Mouse (Mus musculus): ENCODE data around the gene Arl2. TPM values are rescaled to one million over a fixed set of nuclear protein-coding genes. Genes with fewer than 3 reads are reported as not detected.

Arl2 gene
- polyA plus RNA-seq, 1 experiment from 2014 or later = 73.4 TPM

Other genes starting within 250 kb of the Arl2 start
- gene Tigd3, start 247.4 kb downstream of the Arl2 start, polyA plus RNA-seq (2014; fragmentation: Nextera tagmentation; extraction: Ambion mirVana) = 3.9 and 4.2 TPM in 2 replicates
- gene Dpf2, start 228.5 kb downstream of the Arl2 start, polyA plus RNA-seq (2014; fragmentation: Nextera tagmentation; extraction: Ambion mirVana) = 119 and 127 TPM in 2 replicates
- 5.1 TPM in 2 replicates for gene Cdc42ep2, start 216.7 kb downstream of the Arl2 start, polyA plus RNA-seq (2014; fragmentation: Nextera tagmentation; extraction: Ambion mirVana)
- gene Pola2, start 177.3 kb downstream of the Arl2 start, polyA plus RNA-seq (2014; fragmentation: Nextera tagmentation; extraction: Ambion mirVana) = 129 and 131 TPM in 2 replicates
- gene Slc22a20, start 155.4 kb downstream of the Arl2 start, polyA plus RNA-seq (2014; fragmentation: Nextera tagmentation; extraction: Ambion mirVana) = not detected in 2 replicates
- gene Capn1, start 125.7 kb downstream of the Arl2 start, polyA plus RNA-seq (2014; fragmentation: Nextera tagmentation; extraction: Ambion mirVana) = 25.2 and 25.8 TPM in 2 replicates
- 30.7 and 33.7 TPM in 2 replicates for gene Syvn1, start 95.0 kb downstream of the Arl2 start, polyA plus RNA-seq (2014; fragmentation: Nextera tagmentation; extraction: Ambion mirVana)
- gene Mrpl49, start 83.8 kb downstream of the Arl2 start, polyA plus RNA-seq (2014; fragmentation: Nextera tagmentation; extraction: Ambion mirVana) = 84.5 and 93.9 TPM in 2 replicates
- 1,022 and 1,135 TPM in 2 replicates for gene Fau, start 83.7 kb downstream of the Arl2 start, polyA plus RNA-seq (2014; fragmentation: Nextera tagmentation; extraction: Ambion mirVana)
- 38.7 and 42.3 TPM in 2 replicates for gene Znhit2, start 80.4 kb downstream of the Arl2 start, polyA plus RNA-seq (2014; fragmentation: Nextera tagmentation; extraction: Ambion mirVana)
- 28.6 and 30.8 TPM in 2 replicates for gene Tm7sf2, start 73.2 kb downstream of the Arl2 start, polyA plus RNA-seq (2014; fragmentation: Nextera tagmentation; extraction: Ambion mirVana)
- gene Vps51, start 64.3 kb downstream of the Arl2 start, polyA plus RNA-seq (2014; fragmentation: Nextera tagmentation; extraction: Ambion mirVana) = 54.8 and 57.1 TPM in 2 replicates
- not detected in 2 replicates for gene Tmem262, start 61.5 kb downstream of the Arl2 start, polyA plus RNA-seq (2014; fragmentation: Nextera tagmentation; extraction: Ambion mirVana)
- gene Gm28374, start 59.3 kb downstream of the Arl2 start, polyA plus RNA-seq (2014; fragmentation: Nextera tagmentation; extraction: Ambion mirVana) = 0.75 and 2.2 TPM in 2 replicates
- 50.4 and 52.3 TPM in 2 replicates for gene Zfpl1, start 56.6 kb downstream of the Arl2 start, polyA plus RNA-seq (2014; fragmentation: Nextera tagmentation; extraction: Ambion mirVana)
- 50.8 and 55.3 TPM in 2 replicates for gene Cdca5, start 56.6 kb downstream of the Arl2 start, polyA plus RNA-seq (2014; fragmentation: Nextera tagmentation; extraction: Ambion mirVana)
- gene AC131692.1, start 47.1 kb downstream of the Arl2 start, polyA plus RNA-seq (2014; fragmentation: Nextera tagmentation; extraction: Ambion mirVana) = 0.43 and 0.51 TPM in 2 replicates
- gene Naaladl1, start 35.8 kb downstream of the Arl2 start, polyA plus RNA-seq (2014; fragmentation: Nextera tagmentation; extraction: Ambion mirVana) = 2.0 and 2.4 TPM in 2 replicates
- gene Sac3d1, start 22.9 kb downstream of the Arl2 start, polyA plus RNA-seq (2014; fragmentation: Nextera tagmentation; extraction: Ambion mirVana) = 56.1 and 60.8 TPM in 2 replicates
- 34.6 and 35.1 TPM in 2 replicates for gene Snx15, start 13.2 kb downstream of the Arl2 start, polyA plus RNA-seq (2014; fragmentation: Nextera tagmentation; extraction: Ambion mirVana)
- gene Batf2, start 565 bp downstream of the Arl2 start, polyA plus RNA-seq (2014; fragmentation: Nextera tagmentation; extraction: Ambion mirVana) = 0.15 TPM in 1 of 2 replicates, not detected in the other
- gene Majin, start 42.8 kb upstream of the Arl2 start, polyA plus RNA-seq (2014; fragmentation: Nextera tagmentation; extraction: Ambion mirVana) = not detected in 2 replicates
- gene Gpha2, start 84.8 kb upstream of the Arl2 start, polyA plus RNA-seq (2014; fragmentation: Nextera tagmentation; extraction: Ambion mirVana) = 0.70 TPM in 1 of 2 replicates, not detected in the other
- 10.5 and 12.0 TPM in 2 replicates for gene Ppp2r5b, start 94.3 kb upstream of the Arl2 start, polyA plus RNA-seq (2014; fragmentation: Nextera tagmentation; extraction: Ambion mirVana)
- 10.4 and 13.5 TPM in 2 replicates for gene Atg2a, start 100.1 kb upstream of the Arl2 start, polyA plus RNA-seq (2014; fragmentation: Nextera tagmentation; extraction: Ambion mirVana)
- gene Ehd1, start 135.2 kb upstream of the Arl2 start, polyA plus RNA-seq (2014; fragmentation: Nextera tagmentation; extraction: Ambion mirVana) = 96.5 and 105 TPM in 2 replicates
- 0.26 and 1.2 TPM in 2 replicates for gene Cdc42bpg, start 164.9 kb upstream of the Arl2 start, polyA plus RNA-seq (2014; fragmentation: Nextera tagmentation; extraction: Ambion mirVana)
- gene Men1, start 193.4 kb upstream of the Arl2 start, polyA plus RNA-seq (2014; fragmentation: Nextera tagmentation; extraction: Ambion mirVana) = 53.8 and 59.7 TPM in 2 replicates
- gene Map4k2, start 199.6 kb upstream of the Arl2 start, polyA plus RNA-seq (2014; fragmentation: Nextera tagmentation; extraction: Ambion mirVana) = 12.9 and 14.2 TPM in 2 replicates
- 194 and 203 TPM in 2 replicates for gene Sf1, start 222.1 kb upstream of the Arl2 start, polyA plus RNA-seq (2014; fragmentation: Nextera tagmentation; extraction: Ambion mirVana)
- 1.4 and 4.3 TPM in 2 replicates for gene Pygm, start 242.9 kb upstream of the Arl2 start, polyA plus RNA-seq (2014; fragmentation: Nextera tagmentation; extraction: Ambion mirVana)